Mouse (Mus musculus) liver, embryonic 13.5 days (tissue): Measurements from ENCODE around the gene Cyp11a1. TPM values are rescaled to one million over a fixed set of nuclear protein-coding genes. Genes with fewer than 3 reads are reported as not detected.

ENCODE experiments used
- ATAC-seq: fragments of 200-750 bp; cut with Nextera tagmentation; 2 replicates; pipeline ENCODE4 v1.8.0; 2017; ENCODE audit warnings: low read depth, mild to moderate bottlenecking, moderate number of reproducible peaks, moderate library complexity
- DNase-seq: peaks from one replicate; pipeline ENCODE4 v3.0.0; 2022
- H3K27ac ChIP-seq: fragments of 300-500 bp; sonication (generic); 2 replicates; pipeline ENCODE4 v1.5.1; 2015; ENCODE audit warnings: moderate library complexity, mild to moderate bottlenecking, inconsistent platforms
- H3K27me3 ChIP-seq: fragments of 300-500 bp; sonication (generic); 2 replicates; pipeline ENCODE4 v1.6.1; 2015; ENCODE audit warnings: mild to moderate bottlenecking, inconsistent platforms
- H3K36me3 ChIP-seq: fragments of 300-500 bp; sonication (generic); 2 replicates; pipeline ENCODE4 v1.6.1; 2015; ENCODE audit warnings: mild to moderate bottlenecking, inconsistent platforms
- H3K4me1 ChIP-seq: fragments of 300-500 bp; sonication (generic); replicated peaks from 2 replicates; pipeline ENCODE4 v1.6.1; 2015; ENCODE audit warnings: inconsistent platforms
- H3K4me2 ChIP-seq: fragments of 300-500 bp; sonication (generic); 2 replicates; pipeline ENCODE4 v1.6.1; 2015; ENCODE audit warnings: inconsistent platforms, mild to moderate bottlenecking, moderate library complexity
- H3K4me3 ChIP-seq: fragments of 300-500 bp; sonication (generic); replicated peaks from 2 replicates; pipeline ENCODE4 v1.5.1; 2015; ENCODE audit warnings: mild to moderate bottlenecking, inconsistent platforms
- H3K9ac ChIP-seq: fragments of 300-500 bp; sonication (generic); 2 replicates; pipeline ENCODE4 v1.6.1; 2015; ENCODE audit warnings: mild to moderate bottlenecking, inconsistent platforms
- H3K9me3 ChIP-seq: fragments of 300-500 bp; sonication (generic); replicated peaks from 2 replicates; pipeline ENCODE4 v1.6.1; 2016; ENCODE audit warnings: inconsistent platforms
- WGBS: fragments of 180-500 bp; shearing (Covaris S2); methylation state at CpG from one replicate; pipeline ENCODE4 v1.1.7; 2015; ENCODE audit not compliant: insufficient replicate concordance; 5-methylcytosine and 5-hydroxymethylcytosine counted together
- polyA plus RNA-seq: library from polyadenylated mRNA; unstranded; fragments of >200 nt; fragmentation: Nextera tagmentation; extraction: Ambion mirVana; gene quantifications from 2 replicates; pipeline ENCODE4 v1.2.1, GENCODE M21; 2015

Gene Cyp11a1
- polyA plus RNA-seq: 0.41 and 0.46 TPM in 2 replicates

DNA sequence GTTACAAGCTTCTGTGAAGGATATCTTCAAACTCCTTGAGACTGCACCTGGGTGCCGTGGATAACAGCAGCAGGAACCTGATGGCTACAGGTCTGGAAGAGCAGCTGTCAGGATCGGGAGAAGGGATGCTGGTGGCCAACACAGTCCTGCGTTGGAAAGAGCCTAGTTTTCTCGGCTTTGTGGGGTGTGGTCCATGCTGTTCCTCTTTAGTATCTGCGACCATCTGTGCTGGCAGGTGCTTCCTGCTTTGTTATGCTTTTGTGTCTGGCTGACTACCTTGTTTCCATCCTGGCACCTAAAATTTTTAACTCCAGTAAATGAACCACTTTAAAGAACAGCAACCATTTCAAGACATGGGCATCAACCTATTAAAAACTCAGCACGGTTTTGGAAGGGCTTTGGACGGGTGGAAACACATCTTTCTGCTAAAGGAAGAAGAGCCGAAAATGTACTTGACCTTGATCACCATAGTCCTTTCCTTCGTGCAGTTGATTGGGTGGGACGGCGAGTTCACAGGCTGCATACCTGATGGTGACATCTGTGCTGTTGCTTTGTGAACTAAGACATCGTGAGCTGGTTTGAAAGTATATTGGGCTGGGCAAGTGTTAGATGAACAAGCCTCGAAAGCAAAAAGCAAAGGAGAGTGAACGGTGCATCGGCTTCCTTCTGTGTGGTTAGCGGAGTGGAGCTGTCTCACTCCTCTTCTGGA lies at the start of gene Cyp11a1:
Gene Cyp11a1 (plus strand): TSS at position 659 of the 709 bp plus-strand sequence.
- no peak within 1 kb of the TSS for H3K27ac ChIP-seq
- DNase-seq: no peak
- H3K36me3 ChIP-seq: no peaks in the 10 kb centered on the region
- no peak within 1 kb of the TSS for H3K4me2 ChIP-seq
- H3K9me3 ChIP-seq: no peaks in the 10 kb centered on the region
- no peaks in the 10 kb centered on the region for H3K4me1 ChIP-seq
- 0 out of 2 replicates have a peak, but pooled peaks cover 2% of the 10 kb centered on the region for H3K27me3 ChIP-seq
- no peak for ATAC-seq
- no peak within 1 kb of the TSS for H3K4me3 ChIP-seq
- WGBS: 53% methylated on average over 16 of the region's 16 CpGs
- no peak within 1 kb of the TSS for H3K9ac ChIP-seq

DNA sequence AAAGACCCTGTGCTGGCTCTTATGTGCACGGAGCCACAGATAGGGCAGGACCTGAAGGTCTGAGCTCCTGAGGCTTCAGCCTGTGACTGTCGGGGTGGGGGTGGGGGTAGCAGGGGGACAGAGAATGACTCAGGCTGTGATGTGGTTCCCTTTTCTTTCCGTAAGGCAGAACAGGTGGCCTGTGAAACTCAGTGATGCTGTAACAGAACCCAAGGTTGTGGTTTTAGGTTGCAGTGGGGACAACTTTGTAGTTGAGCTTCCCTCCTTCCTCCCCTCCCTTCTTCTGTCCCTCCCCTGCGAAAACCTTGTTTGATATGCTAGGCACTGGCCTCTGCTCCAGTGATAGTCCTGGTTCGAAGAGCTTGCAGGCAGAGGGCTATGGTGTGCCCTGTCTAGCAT lies 49.4 kb upstream of the Cyp11a1 start:
- no peaks in the 10 kb centered on the region for H3K9me3 ChIP-seq
- no peaks in the 10 kb centered on the region for H3K36me3 ChIP-seq
- no peak overlapping the region for H3K9ac ChIP-seq
- 29% methylated on average over 5 of the region's 5 CpGs for WGBS
- ATAC-seq (no peak), DNase-seq (no peak)
- no peak overlapping the region for H3K27ac ChIP-seq
- peaks cover 14% of the 10 kb centered on the region; the same call in 1 of the 2 replicates for H3K27me3 ChIP-seq
- H3K4me3 ChIP-seq: no peak overlapping the region
- no peak overlapping the region for H3K4me2 ChIP-seq
- peaks cover 3% of the 10 kb centered on the region; the same call in 1 of the 2 replicates for H3K4me1 ChIP-seq

GRCm38 (mm10) chr9:57958615-57959014 lies 47.6 kb upstream of the Cyp11a1 start:
- Histone ChIP-seq H3K4me1 (peaks cover 3% of the 10 kb centered on the region; the same call in 1 of the 2 replicates), H3K9me3 (no peaks in the 10 kb centered on the region), H3K27ac (no peak overlapping the region), H3K4me3 (no peak overlapping the region), H3K36me3 (no peaks in the 10 kb centered on the region), H3K9ac (no peak overlapping the region), H3K27me3 (peaks cover 8% of the 10 kb centered on the region; the same call in 1 of the 2 replicates), H3K4me2 (no peak overlapping the region)
- 32% methylated on average over 1 of the region's 1 CpGs for WGBS
- ATAC-seq (no peak), DNase-seq (no peak)

GRCm38 (mm10) chr9:57959399-57959798 lies 46.8 kb upstream of the Cyp11a1 start:
- H3K27me3 ChIP-seq: peaks cover 5% of the 10 kb centered on the region; the same call in 1 of the 2 replicates
- no peak overlapping the region for H3K4me2 ChIP-seq
- H3K4me1 ChIP-seq: peaks cover 3% of the 10 kb centered on the region; the same call in 1 of the 2 replicates
- ATAC-seq (no peak), DNase-seq (no peak)
- no peak overlapping the region for H3K4me3 ChIP-seq
- 57% methylated on average over 10 of the region's 10 CpGs for WGBS
- H3K9ac ChIP-seq: no peak overlapping the region
- H3K27ac ChIP-seq: no peak overlapping the region
- no peaks in the 10 kb centered on the region for H3K9me3 ChIP-seq
- H3K36me3 ChIP-seq: no peaks in the 10 kb centered on the region

- H3K9ac ChIP-seq: no peak overlapping the region
- H3K36me3 ChIP-seq: no peaks in the 10 kb centered on the region
- no peak overlapping the region for H3K27ac ChIP-seq
- ATAC-seq: no peak
- no peak overlapping the region for H3K4me2 ChIP-seq
- peaks cover 3% of the 10 kb centered on the region; the same call in 1 of the 2 replicates for H3K4me1 ChIP-seq
- no peak for DNase-seq
- H3K4me3 ChIP-seq: no peak overlapping the region
- H3K27me3 ChIP-seq: peaks cover 5% of the 10 kb centered on the region; the same call in 1 of the 2 replicates
- no peaks in the 10 kb centered on the region for H3K9me3 ChIP-seq
- WGBS: 72% methylated on average over 17 of the region's 17 CpGs
Measured at GRCm38 (mm10) chr9:57959886-57960866, 46.0 kb upstream of the Cyp11a1 start.

DNA sequence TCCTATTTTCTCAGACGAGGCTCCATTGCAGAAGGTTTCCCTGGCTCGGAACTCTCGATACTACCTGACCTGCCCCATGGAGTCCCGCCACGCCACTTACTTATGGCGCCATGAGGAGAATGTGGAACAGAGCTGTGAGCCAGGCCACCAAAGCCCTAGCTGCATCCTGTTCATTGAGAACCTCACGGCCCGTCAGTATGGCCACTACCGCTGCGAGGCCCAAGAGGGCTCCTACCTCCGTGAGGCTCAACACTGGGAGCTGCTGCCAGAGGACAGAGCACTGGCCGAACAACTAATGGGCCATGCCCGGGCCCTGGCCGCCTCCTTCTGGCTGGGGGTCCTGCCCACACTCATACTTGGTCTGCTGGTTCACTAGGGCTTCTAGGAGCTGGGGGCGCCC lies 45.0 kb upstream of the Cyp11a1 start:
- Histone ChIP-seq H3K4me1 (peaks cover 3% of the 10 kb centered on the region; the same call in 1 of the 2 replicates), H3K36me3 (no peaks in the 10 kb centered on the region), H3K27ac (no peak overlapping the region), H3K9ac (no peak overlapping the region), H3K9me3 (no peaks in the 10 kb centered on the region), H3K4me3 (no peak overlapping the region), H3K4me2 (no peak overlapping the region), H3K27me3 (peaks cover 5% of the 10 kb centered on the region; the same call in 1 of the 2 replicates)
- WGBS: 80% methylated on average over 15 of the region's 15 CpGs
- DNase-seq (no peak), ATAC-seq (no peak)

DNA sequence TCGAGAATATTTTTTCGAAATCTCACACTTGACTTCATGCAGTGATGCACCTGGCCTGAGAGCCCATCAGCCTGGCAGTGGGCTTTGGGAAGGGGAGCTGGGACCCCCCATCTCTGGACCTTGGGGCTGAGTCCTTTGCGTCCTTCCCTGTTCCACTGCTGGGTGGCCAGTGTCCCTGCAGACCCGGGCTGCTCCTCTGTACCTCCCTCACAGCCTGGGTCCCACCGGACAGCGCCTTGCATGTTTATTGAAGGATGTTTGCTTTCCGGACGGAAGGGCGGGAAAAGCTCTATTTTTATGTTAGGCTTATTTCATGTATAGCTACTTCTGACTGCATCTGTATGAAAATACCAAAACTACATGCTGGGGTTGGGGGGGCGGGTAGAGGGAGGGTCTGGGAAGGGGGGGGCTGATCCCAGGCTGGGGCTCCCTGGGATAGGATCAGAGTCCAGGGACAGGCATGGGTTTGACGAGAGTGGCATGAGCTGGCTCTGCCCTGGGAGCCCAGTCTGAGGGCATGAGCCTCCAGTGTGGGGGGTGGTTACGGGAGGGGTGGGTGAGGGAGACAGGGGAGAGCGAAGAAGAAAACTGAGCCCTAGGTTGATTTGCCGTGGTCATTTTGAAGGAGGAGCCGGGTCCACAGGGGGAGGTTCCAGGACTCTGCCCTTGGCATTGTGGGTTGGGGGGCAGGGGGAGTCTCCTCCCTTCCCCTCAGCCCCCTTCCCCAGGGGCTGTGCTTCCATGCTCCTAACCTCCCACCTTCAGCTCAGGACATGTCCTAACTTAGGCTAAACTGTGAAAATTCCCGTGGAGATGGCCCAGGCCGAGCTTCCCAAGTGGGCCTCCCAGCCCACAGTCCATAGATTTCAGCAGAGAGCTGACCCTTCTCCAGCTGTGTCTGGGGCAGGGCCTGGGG lies 44.1 kb upstream of the Cyp11a1 start:
- Histone ChIP-seq H3K36me3 (no peaks in the 10 kb centered on the region), H3K9ac (no peak overlapping the region), H3K27ac (no peak overlapping the region), H3K4me2 (no peak overlapping the region), H3K9me3 (no peaks in the 10 kb centered on the region), H3K4me3 (no peak overlapping the region), H3K4me1 (peaks cover 3% of the 10 kb centered on the region; the same call in 1 of the 2 replicates), H3K27me3 (peaks cover 5% of the 10 kb centered on the region; the same call in 1 of the 2 replicates)
- DNase-seq: no peak
- ATAC-seq: no peak
- WGBS: 63% methylated on average over 17 of the region's 17 CpGs

- DNase-seq (no peak), ATAC-seq (no peak)
- H3K36me3 ChIP-seq: no peaks in the 10 kb centered on the region
- no peak overlapping the region for H3K4me3 ChIP-seq
- H3K9ac ChIP-seq: no peak overlapping the region
- H3K27ac ChIP-seq: no peak overlapping the region
- no peaks in the 10 kb centered on the region for H3K9me3 ChIP-seq
- H3K4me2 ChIP-seq: no peak overlapping the region
- H3K4me1 ChIP-seq: peaks cover 4% of the 10 kb centered on the region; the same call in 1 of the 2 replicates
- peaks cover 5% of the 10 kb centered on the region; the same call in 1 of the 2 replicates for H3K27me3 ChIP-seq
- WGBS: 62% methylated on average over 4 of the region's 4 CpGs
Measured at GRCm38 (mm10) chr9:57963249-57963997, 42.8 kb upstream of the Cyp11a1 start.

DNA sequence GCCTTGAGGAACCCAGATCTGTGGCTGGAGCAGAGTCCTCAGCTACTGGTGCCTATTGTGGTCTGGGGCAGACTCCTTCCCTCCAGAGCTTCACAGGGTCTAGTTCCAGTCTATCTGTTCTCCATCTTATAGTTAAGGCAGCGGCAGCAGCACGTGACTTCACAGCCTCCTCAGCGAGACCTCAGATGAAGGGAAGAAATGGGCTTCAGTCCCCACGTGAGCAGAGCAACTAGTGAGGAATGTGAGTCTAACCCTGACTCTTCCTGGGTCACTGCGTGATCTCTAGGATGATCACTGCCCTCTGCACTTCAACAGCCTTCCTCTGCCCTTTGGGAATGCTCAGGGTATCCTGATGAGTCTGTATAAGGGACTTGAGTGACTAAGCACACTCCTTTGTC lies 42.2 kb upstream of the Cyp11a1 start:
- ATAC-seq (no peak), DNase-seq (no peak)
- peaks cover 5% of the 10 kb centered on the region; the same call in 1 of the 2 replicates for H3K27me3 ChIP-seq
- no peak overlapping the region for H3K4me2 ChIP-seq
- H3K4me3 ChIP-seq: no peak overlapping the region
- no peak overlapping the region for H3K9ac ChIP-seq
- H3K27ac ChIP-seq: no peak overlapping the region
- no peaks in the 10 kb centered on the region for H3K36me3 ChIP-seq
- WGBS: 67% methylated on average over 5 of the region's 5 CpGs
- peaks cover 8% of the 10 kb centered on the region; the same call in 1 of the 2 replicates for H3K4me1 ChIP-seq
- H3K9me3 ChIP-seq: no peaks in the 10 kb centered on the region
